Mouse (Mus musculus) embryonic facial prominence, embryonic 15.5 days (tissue): ENCODE data around the gene Peli2. TPM values are rescaled to one million over a fixed set of nuclear protein-coding genes. Genes with fewer than 3 reads are reported as not detected.

ENCODE experiments used
- ATAC-seq: fragments of 200-750 bp; cut with Nextera tagmentation; 2 replicates; pipeline ENCODE4 v1.8.0; 2017; ENCODE audit warnings: low read depth, moderate TSS enrichment; ENCODE audit not compliant: insufficient number of reproducible peaks, low FRiP score, low TSS enrichment
- H3K27ac ChIP-seq: fragments of 300-500 bp; sonication (generic); replicated peaks from 2 replicates; pipeline ENCODE4 v1.5.1; 2015; ENCODE audit warnings: mild to moderate bottlenecking, inconsistent platforms
- H3K27me3 ChIP-seq: fragments of 300-500 bp; sonication (generic); 2 replicates; pipeline ENCODE4 v1.6.1; 2015; ENCODE audit warnings: inconsistent platforms
- H3K36me3 ChIP-seq: fragments of 300-500 bp; sonication (generic); 2 replicates; pipeline ENCODE4 v1.6.1; 2015; ENCODE audit warnings: mild to moderate bottlenecking, inconsistent platforms
- H3K4me1 ChIP-seq: fragments of 300-500 bp; sonication (generic); 2 replicates; pipeline ENCODE4 v1.6.1; 2015; ENCODE audit warnings: inconsistent platforms
- H3K4me2 ChIP-seq: fragments of 300-500 bp; sonication (generic); replicated peaks from 2 replicates; pipeline ENCODE4 v1.6.1; 2015; ENCODE audit warnings: mild to moderate bottlenecking, inconsistent platforms
- H3K4me3 ChIP-seq: fragments of 300-500 bp; sonication (generic); replicated peaks from 2 replicates; pipeline ENCODE4 v1.5.1; 2015; ENCODE audit warnings: mild to moderate bottlenecking, inconsistent platforms
- H3K9ac ChIP-seq: fragments of 300-500 bp; sonication (generic); 2 replicates; pipeline ENCODE4 v1.6.1; 2015; ENCODE audit warnings: inconsistent platforms
- H3K9me3 ChIP-seq: fragments of 300-500 bp; sonication (generic); replicated peaks from 2 replicates; pipeline ENCODE4 v1.6.1; 2016; ENCODE audit warnings: inconsistent platforms
- WGBS: fragments of 180-500 bp; shearing (Covaris S2); methylation state at CpG from one replicate; pipeline ENCODE4 v1.1.7; 2015; 5-methylcytosine and 5-hydroxymethylcytosine counted together
- polyA plus RNA-seq: library from polyadenylated mRNA; unstranded; fragments of >200 nt; fragmentation: Nextera tagmentation; extraction: Ambion mirVana; gene quantifications from 2 replicates; pipeline ENCODE4 v1.2.1, GENCODE M21; 2015

Gene Peli2
- polyA plus RNA-seq, 1 experiment from 2014 or later = 7.1 TPM

DNA sequence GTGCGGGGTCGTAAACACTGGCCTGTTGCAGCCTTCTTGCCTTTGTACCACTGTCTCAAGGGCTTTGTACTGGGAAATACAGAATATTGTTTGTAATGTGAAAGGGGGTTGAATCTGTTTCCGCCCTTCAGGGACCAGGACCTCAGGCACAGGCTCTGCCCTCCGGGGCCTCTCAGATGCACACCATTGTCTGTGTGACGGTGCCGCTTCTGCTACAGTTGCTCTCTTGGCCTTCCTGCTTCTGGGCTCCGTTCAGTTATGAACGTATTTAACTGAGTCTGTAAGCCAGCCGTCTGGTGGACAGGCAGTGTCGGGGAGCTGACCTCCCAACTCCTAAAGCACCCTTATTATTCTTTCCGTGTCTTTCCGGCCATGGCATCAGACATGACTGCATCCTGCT lies 50.6 kb downstream of the Peli2 start:
- ATAC-seq = no peak
- Histone ChIP-seq H3K27ac (no peak overlapping the region), H3K4me2 (no peak overlapping the region), H3K4me3 (no peak overlapping the region), H3K4me1 (0 out of 2 replicates have a peak, but pooled peaks cover 5% of the 10 kb centered on the region), H3K27me3 (no peaks in the 10 kb centered on the region), H3K9me3 (no peaks in the 10 kb centered on the region), H3K9ac (no peak overlapping the region), H3K36me3 (no peaks in the 10 kb centered on the region)
- 62% methylated on average over 12 of the region's 12 CpGs for WGBS

DNA sequence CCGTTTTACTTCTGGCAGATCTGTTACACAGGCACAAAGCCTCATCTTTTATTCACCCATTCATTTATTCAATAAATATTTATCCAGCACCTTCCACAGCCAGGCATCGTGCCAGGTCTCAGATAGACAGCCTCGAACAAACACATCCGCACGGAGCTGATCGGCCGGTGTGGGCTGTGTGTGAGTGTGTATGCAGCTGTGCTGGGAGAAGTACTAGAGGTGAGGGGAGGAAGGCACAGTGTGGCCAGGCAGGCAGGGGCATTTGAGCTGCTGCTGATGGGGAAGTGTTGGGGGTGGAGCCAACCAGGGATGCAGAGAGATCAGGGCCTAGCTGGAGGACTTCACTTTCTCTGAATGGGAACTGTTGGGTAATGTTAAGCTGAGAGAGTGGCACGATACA lies 51.4 kb downstream of the Peli2 start:
- no peak overlapping the region for H3K4me3 ChIP-seq
- no peaks in the 10 kb centered on the region for H3K36me3 ChIP-seq
- no peak overlapping the region for H3K27ac ChIP-seq
- H3K27me3 ChIP-seq = no peaks in the 10 kb centered on the region
- no peak for ATAC-seq
- 0 out of 2 replicates have a peak, but pooled peaks cover 3% of the 10 kb centered on the region for H3K4me1 ChIP-seq
- no peaks in the 10 kb centered on the region for H3K9me3 ChIP-seq
- no peak overlapping the region for H3K4me2 ChIP-seq
- H3K9ac ChIP-seq = no peak overlapping the region
- WGBS = 55% methylated on average over 8 of the region's 8 CpGs

DNA sequence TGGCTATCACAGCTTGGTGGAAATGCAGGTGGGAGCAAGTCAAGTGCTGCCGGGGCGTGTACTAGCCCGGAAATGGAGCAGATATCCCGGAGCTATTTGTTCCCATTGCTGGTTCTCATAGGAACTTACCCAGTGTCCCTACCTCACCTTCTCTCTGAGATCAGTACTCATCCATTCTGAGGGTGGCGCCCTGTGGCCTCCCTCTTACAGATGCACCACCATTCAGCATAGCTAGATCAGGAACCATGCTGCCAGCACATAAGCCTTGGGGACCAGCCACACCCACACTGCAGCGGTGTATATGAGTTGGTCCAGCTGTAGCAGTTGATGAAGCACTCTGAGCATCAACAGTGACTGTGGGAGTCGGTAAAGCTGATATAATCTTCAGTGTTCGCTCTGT lies 52.3 kb downstream of the Peli2 start:
- Histone ChIP-seq H3K9ac (no peak overlapping the region), H3K36me3 (no peaks in the 10 kb centered on the region), H3K4me1 (no peaks in the 10 kb centered on the region), H3K27me3 (no peaks in the 10 kb centered on the region), H3K4me3 (no peak overlapping the region), H3K4me2 (no peak overlapping the region), H3K27ac (no peak overlapping the region), H3K9me3 (no peaks in the 10 kb centered on the region)
- ATAC-seq = no peak
- 72% methylated on average over 8 of the region's 8 CpGs for WGBS

DNA sequence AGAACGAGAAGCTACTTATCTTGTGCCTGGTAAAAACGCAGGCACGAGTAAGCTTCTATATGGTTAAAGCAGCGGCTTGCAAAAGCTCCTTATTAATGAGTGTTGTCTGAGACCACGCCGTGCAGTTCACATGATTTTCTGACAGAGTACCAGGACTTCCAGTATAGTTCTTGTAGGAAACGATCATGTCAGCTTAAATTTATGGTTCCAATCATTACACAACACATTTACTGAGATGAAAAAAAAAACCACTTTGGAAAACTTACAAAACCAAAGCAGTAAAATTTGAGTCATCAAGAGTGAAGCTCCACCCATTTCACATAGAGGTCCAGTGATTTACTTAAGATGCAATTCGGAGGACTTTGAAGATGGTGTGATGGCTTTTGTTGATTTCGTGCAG lies 53.2 kb downstream of the Peli2 start:
- H3K4me3 ChIP-seq = no peak overlapping the region
- H3K4me2 ChIP-seq = no peak overlapping the region
- H3K27ac ChIP-seq = no peak overlapping the region
- no peaks in the 10 kb centered on the region for H3K27me3 ChIP-seq
- whole genome bisulfite sequencing = 49% methylated on average over 9 of the region's 9 CpGs
- H3K9ac ChIP-seq = no peak overlapping the region
- H3K36me3 ChIP-seq = no peaks in the 10 kb centered on the region
- no peak for ATAC-seq
- no peaks in the 10 kb centered on the region for H3K9me3 ChIP-seq
- H3K4me1 ChIP-seq = no peaks in the 10 kb centered on the region

DNA sequence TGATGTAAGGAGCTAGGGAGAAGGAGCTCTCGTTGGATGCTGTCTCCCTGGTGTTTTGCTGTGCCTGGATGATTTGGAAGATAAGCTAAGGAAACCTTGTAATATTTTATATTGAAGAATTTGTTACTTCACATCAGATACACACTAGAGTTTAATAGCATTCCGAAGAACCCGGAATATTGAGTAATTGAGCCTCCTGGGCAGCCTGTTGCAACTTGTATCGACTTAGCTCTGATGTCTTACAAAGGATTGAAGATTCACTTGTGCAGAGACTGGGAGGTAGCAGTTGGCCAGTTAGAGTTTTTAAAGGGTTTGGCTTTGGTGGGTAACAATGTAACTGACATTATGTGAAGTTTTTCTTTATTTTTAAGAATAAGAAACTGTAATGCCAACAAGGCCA lies 53.7 kb downstream of the Peli2 start:
- no peaks in the 10 kb centered on the region for H3K36me3 ChIP-seq
- no peak overlapping the region for H3K9ac ChIP-seq
- no peaks in the 10 kb centered on the region for H3K27me3 ChIP-seq
- H3K4me2 ChIP-seq = no peak overlapping the region
- no peak overlapping the region for H3K27ac ChIP-seq
- H3K4me3 ChIP-seq = no peak overlapping the region
- H3K4me1 ChIP-seq = no peaks in the 10 kb centered on the region
- ATAC-seq = no peak
- WGBS = 35% methylated on average over 4 of the region's 4 CpGs
- no peaks in the 10 kb centered on the region for H3K9me3 ChIP-seq

DNA sequence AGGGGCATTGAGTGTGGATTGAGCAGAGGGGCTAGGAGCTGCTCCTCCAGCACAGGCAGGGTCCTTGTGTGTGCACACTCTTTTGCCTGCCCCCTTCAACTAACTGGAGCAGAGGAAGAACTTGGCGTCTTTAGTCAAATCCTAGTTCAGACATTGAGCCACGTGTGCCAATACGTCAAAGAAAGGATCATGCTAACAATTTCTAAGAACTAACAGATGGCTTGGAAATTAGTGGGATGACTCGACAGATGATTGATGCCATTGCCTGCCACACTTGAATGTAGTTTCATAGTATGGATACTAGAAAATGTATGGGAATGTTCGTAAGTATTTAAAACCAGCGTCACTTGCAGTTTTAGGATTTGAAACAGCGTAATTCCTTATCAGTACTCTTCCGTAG lies 54.5 kb downstream of the Peli2 start:
- Histone ChIP-seq H3K9ac (no peak overlapping the region), H3K36me3 (no peaks in the 10 kb centered on the region), H3K27me3 (no peaks in the 10 kb centered on the region), H3K4me1 (no peaks in the 10 kb centered on the region), H3K4me3 (no peak overlapping the region), H3K9me3 (no peaks in the 10 kb centered on the region), H3K4me2 (no peak overlapping the region), H3K27ac (no peak overlapping the region)
- no peak for ATAC-seq
- 58% methylated on average over 8 of the region's 8 CpGs for WGBS

DNA sequence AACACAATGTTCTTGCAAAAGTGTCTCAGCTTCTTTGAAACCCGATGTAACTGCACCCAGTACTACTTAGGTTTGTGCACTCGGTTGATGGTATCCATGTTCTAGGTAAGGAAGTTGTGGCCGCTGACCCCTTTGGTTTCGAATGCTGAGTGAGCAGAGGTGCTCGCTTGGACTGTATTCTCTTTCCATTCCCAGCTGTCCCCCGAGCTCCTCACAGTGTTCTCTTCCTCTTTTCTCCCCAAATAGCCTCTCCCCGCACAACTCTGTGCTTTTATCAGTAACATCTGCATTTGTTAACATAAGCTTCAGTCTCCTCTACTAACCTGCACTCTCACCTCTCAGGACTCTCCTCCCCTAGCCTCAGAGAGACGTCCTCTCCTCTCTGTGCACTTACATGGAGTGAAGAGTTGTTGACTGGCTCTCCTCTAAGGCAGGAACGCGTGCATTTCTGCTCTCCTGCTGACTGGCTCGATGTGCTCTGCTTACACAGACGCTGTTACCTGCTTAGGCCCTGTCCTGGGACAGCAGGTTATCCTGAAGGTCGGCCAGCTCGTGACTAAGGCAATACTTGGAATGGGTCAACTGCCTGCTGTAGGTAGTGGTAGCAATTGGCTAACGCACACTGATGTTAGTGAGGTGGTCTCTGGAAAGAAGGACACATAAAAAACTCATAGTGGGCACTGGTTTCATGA lies 57.8 kb downstream of the Peli2 start:
- no peak overlapping the region for H3K4me3 ChIP-seq
- peaks cover 4% of the 10 kb centered on the region; the same call in 1 of the 2 replicates for H3K36me3 ChIP-seq
- no peak for ATAC-seq
- H3K4me1 ChIP-seq = no peaks in the 10 kb centered on the region
- no peak overlapping the region for H3K27ac ChIP-seq
- no peaks in the 10 kb centered on the region for H3K27me3 ChIP-seq
- H3K4me2 ChIP-seq = no peak overlapping the region
- no peaks in the 10 kb centered on the region for H3K9me3 ChIP-seq
- no peak overlapping the region for H3K9ac ChIP-seq
- WGBS = 81% methylated on average over 15 of the region's 15 CpGs

DNA sequence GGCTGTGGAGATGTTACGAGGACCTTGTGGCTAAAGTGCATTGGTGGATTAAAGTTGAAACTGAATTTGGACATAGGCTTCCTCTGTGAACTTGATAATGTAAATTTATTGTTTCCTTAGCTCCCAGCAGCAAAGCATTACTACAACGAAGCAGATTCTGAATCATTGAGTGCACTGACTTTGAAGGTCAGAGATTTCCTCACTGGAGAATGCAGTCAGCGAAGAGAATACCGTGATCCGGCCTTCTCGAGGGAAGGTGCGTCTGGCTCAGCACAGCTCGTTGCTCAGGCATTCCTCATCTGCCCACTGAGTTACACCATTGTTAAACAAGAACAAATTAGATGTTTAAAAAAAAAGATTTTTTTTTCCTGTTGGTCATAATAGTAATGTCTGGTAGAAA lies 58.4 kb downstream of the Peli2 start:
- WGBS = 86% methylated on average over 8 of the region's 8 CpGs
- Histone ChIP-seq H3K4me1 (no peaks in the 10 kb centered on the region), H3K36me3 (peaks cover 5% of the 10 kb centered on the region; the same call in 1 of the 2 replicates), H3K4me2 (no peak overlapping the region), H3K27me3 (no peaks in the 10 kb centered on the region), H3K9me3 (no peaks in the 10 kb centered on the region), H3K4me3 (no peak overlapping the region), H3K9ac (no peak overlapping the region), H3K27ac (no peak overlapping the region)
- no peak for ATAC-seq

DNA sequence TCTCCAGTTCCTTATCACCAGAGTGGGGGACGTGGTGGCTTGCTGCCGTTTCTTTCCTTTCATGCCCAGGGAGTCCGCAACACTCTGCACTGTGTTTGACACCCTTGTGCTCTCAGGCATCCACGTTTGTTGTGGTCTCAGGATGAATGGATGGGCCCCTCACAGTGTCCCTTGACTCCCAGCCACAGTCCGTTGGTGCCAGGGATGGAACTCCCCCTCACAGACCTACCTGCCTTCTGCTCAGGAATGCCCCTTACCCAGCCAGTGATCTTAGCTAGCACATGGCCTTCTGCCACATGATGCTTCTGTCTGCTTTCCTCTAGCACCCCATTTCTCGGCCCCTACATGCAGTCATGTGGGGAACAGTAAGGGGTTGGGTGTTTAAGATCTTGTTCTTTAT lies 65.7 kb downstream of the Peli2 start:
- ATAC-seq = no peak
- no peaks in the 10 kb centered on the region for H3K27me3 ChIP-seq
- 80% methylated on average over 6 of the region's 6 CpGs for WGBS

DNA sequence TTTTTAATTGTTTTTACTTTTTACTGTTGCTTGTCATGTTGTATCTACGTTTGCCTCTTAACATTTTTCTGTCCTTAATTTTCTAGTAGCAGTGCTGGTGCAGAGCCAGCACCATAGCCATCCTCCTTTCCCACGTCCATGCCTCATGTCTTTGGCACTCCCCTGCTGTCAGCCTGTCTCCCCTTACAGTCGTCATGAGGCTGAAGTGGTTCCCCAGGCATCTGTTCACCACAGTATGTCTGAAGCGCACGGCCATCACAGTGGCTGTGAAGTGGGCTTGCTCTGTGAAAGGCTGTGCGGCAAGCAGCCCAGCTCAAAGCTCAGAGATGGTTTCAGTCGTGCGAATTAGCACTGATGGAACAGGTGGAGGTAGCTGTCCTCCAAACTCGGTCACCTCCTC lies 66.5 kb downstream of the Peli2 start:
- ATAC-seq = no peak
- 64% methylated on average over 9 of the region's 9 CpGs for WGBS
- no peak overlapping the region for H3K27ac ChIP-seq
- H3K36me3 ChIP-seq = peaks cover 10% of the 10 kb centered on the region; the same call in 1 of the 2 replicates
- no peaks in the 10 kb centered on the region for H3K9me3 ChIP-seq
- H3K9ac ChIP-seq = no peak overlapping the region
- 0 out of 2 replicates have a peak, but pooled peaks cover 7% of the 10 kb centered on the region for H3K4me1 ChIP-seq
- no peak overlapping the region for H3K4me2 ChIP-seq
- H3K27me3 ChIP-seq = no peaks in the 10 kb centered on the region; the same call in 1 of the 2 replicates
- H3K4me3 ChIP-seq = no peak overlapping the region

More for the DNA sequence above, 65.7 kb downstream of the Peli2 start:
- H3K27ac ChIP-seq = no peak overlapping the region
- peaks cover 10% of the 10 kb centered on the region; the same call in 1 of the 2 replicates for H3K36me3 ChIP-seq
- H3K4me3 ChIP-seq = no peak overlapping the region
- no peaks in the 10 kb centered on the region for H3K9me3 ChIP-seq
- H3K4me2 ChIP-seq = no peak overlapping the region
- no peak overlapping the region for H3K9ac ChIP-seq
- 0 out of 2 replicates have a peak, but pooled peaks cover 7% of the 10 kb centered on the region for H3K4me1 ChIP-seq

DNA sequence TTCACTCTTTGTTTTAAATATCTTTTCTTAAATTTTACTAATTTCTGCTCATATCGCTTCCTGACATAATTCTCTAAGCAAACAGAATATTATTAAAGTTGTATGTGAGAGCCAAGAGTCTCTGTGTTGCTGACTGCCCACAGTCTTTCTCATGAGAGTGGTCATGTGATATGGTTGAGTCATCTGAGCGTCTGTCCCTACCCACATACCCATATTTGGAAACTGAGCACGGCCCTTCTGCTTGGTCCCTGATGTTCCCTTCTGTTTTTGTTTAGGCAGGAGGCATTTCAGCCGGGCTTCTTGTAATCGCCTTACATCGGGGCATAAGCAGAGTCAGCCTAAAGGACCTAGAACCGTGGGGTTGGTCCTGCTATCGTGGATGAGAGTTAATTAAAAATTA lies 68.7 kb downstream of the Peli2 start:
- Histone ChIP-seq H3K4me2 (no peak overlapping the region), H3K4me3 (no peak overlapping the region), H3K27ac (no peak overlapping the region), H3K36me3 (0 out of 2 replicates have a peak, but pooled peaks cover 5% of the 10 kb centered on the region), H3K9ac (no peak overlapping the region), H3K9me3 (no peaks in the 10 kb centered on the region), H3K4me1 (0 out of 2 replicates have a peak, but pooled peaks cover 7% of the 10 kb centered on the region), H3K27me3 (no peaks in the 10 kb centered on the region; the same call in 1 of the 2 replicates)
- WGBS = 29% methylated on average over 8 of the region's 8 CpGs
- peak; percentile 72 for ATAC-seq

DNA sequence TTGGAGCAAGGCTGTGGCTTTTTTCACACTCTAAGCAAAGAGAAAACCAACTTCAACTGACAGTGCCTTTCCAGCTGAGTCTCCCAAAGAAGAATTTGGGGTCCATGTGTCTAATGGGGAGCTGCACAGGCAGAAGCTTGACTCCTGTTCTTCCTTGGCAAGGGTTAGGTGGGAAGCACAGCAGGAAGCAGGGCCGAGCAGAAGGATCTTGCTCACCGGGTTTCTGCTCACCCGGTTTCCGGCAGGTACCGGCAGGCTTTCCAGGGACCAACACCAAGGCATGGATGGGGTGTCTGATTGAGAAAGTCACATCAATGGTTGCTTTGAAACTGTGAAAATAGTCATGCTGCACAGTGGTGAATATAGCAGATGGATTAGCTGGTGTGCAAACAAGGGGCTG lies 70.3 kb downstream of the Peli2 start:
- ATAC-seq = no peak
- Histone ChIP-seq H3K4me2 (no peak overlapping the region), H3K36me3 (no peaks in the 10 kb centered on the region), H3K9me3 (no peaks in the 10 kb centered on the region), H3K9ac (no peak overlapping the region), H3K27ac (no peak overlapping the region), H3K4me1 (0 out of 2 replicates have a peak, but pooled peaks cover 9% of the 10 kb centered on the region), H3K27me3 (no peaks in the 10 kb centered on the region; the same call in 1 of the 2 replicates), H3K4me3 (no peak overlapping the region)
- 93% methylated on average over 5 of the region's 5 CpGs for WGBS
